Mouse (Mus musculus) heart, embryonic 10.5 days (tissue): ENCODE results near the gene Gm4756. TPM values are rescaled to one million over a fixed set of nuclear protein-coding genes. Genes with fewer than 3 reads are reported as not detected.
"Not testable (repeated sequence)": the region's sequence is repeated elsewhere in the genome, so short reads cannot be mapped to it uniquely, and the experiment has no call there.

Source experiments
- DNase-seq: peaks from one replicate; pipeline ENCODE4 v3.0.0-alpha.2; 2017; ENCODE audit warnings: low spot score
- H3K27ac ChIP-seq: fragments of 300-500 bp; sonication (generic); 2 replicates; pipeline ENCODE4 v1.5.1; 2016; ENCODE audit warnings: mild to moderate bottlenecking
- H3K27me3 ChIP-seq: fragments of 300-500 bp; sonication (generic); 2 replicates; pipeline ENCODE4 v1.6.1; 2016; ENCODE audit warnings: mild to moderate bottlenecking; ENCODE audit not compliant: poor library complexity, insufficient read depth, severe bottlenecking
- H3K36me3 ChIP-seq: fragments of 300-500 bp; sonication (generic); 2 replicates; pipeline ENCODE4 v1.6.1; 2016; ENCODE audit warnings: mild to moderate bottlenecking, moderate library complexity
- H3K4me1 ChIP-seq: fragments of 300-500 bp; sonication (generic); 2 replicates; pipeline ENCODE4 v1.6.1; 2016; ENCODE audit warnings: mild to moderate bottlenecking
- H3K4me3 ChIP-seq: fragments of 300-500 bp; sonication (generic); 2 replicates; pipeline ENCODE4 v1.5.1; 2016; ENCODE audit warnings: mild to moderate bottlenecking, moderate library complexity
- H3K9me3 ChIP-seq: fragments of 300-500 bp; sonication (generic); 2 replicates; pipeline ENCODE4 v1.6.1; 2016; ENCODE audit warnings: mild to moderate bottlenecking, moderate library complexity
- WGBS: fragments of 180-500 bp; shearing (Covaris S2); methylation state at CpG from one replicate; pipeline ENCODE4 v1.1.7; 2016; 5-methylcytosine and 5-hydroxymethylcytosine counted together
- polyA plus RNA-seq: library from polyadenylated mRNA; unstranded; fragments of >200 nt; fragmentation: Nextera tagmentation; extraction: Ambion mirVana; gene quantifications from 2 replicates; pipeline ENCODE4 v1.2.1, GENCODE M21; 2016

Gene Gm4756
- polyA plus RNA-seq, 1 experiment from 2014 or later: not detected

DNA sequence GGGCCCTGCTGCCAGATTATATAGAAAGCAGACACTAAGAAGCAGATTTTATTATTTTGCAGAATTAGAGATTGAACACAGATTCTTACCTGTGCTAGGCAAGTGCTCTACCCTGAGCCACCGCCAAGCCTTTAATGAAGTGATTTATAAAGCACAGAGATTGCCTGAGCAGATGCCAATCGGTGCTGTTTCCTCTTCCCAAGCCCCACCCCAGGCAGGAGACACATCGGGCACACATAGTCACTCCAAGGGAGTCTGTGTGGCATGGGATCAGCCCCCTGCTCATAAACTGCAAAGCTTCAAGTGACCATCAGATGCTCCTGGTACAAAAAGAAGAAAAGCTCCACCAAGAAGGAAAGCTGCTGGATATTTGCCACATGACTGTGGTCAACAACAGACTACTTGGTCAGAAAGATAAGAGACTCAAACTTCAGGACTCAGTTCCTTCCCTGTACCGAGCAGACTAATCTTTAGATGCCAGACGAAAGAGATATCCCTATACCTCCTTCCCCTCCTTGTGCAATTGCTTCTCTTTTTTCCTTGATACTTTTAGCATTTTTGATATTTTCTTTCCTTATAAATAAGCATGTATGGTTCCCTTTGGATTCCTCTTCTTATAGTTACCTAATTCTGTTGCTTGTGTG lies 26.5 kb downstream of the Gm4756 start:
- DNase-seq: no peak
- Histone ChIP-seq H3K4me3 (no peak overlapping the region), H3K9me3 (no peaks in the 10 kb centered on the region), H3K27ac (no peak overlapping the region), H3K36me3 (no peaks in the 10 kb centered on the region), H3K27me3 (no peaks in the 10 kb centered on the region), H3K4me1 (no peaks in the 10 kb centered on the region)
- WGBS: 60% methylated on average over 5 of the region's 5 CpGs

DNA sequence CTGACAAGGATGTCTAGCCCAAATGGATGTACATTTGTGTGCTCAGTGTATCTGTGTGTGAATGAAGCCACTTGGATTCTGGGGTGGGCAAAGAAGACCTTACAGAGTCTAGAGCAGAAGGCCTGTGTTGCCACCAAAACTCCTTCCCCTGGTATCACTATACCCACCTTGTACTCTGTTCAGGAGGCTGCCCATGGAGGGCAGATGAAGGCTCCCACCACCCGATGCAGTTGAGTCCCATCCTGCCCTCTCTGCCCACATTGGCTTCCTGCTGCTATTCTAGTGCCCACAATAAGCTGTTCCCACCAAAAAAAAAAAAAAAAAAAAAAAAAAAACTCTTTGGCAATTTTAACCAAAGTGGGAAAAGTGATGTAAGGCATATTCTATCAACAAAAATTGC lies 28.0 kb downstream of the Gm4756 start:
- WGBS: 94% methylated on average over 1 of the region's 1 CpGs
- Histone ChIP-seq H3K4me3 (no peak overlapping the region), H3K4me1 (no peaks in the 10 kb centered on the region), H3K36me3 (no peaks in the 10 kb centered on the region), H3K27ac (no peak overlapping the region), H3K27me3 (no peaks in the 10 kb centered on the region), H3K9me3 (no peaks in the 10 kb centered on the region)
- DNase-seq: no peak

- DNase-seq: no peak
- H3K4me1 ChIP-seq: no peaks in the 10 kb centered on the region
- no peaks in the 10 kb centered on the region for H3K9me3 ChIP-seq
- H3K36me3 ChIP-seq: no peaks in the 10 kb centered on the region
- H3K4me3 ChIP-seq: no peak overlapping the region
- WGBS: 89% methylated on average over 7 of the region's 7 CpGs
- no peak overlapping the region for H3K27ac ChIP-seq
- H3K27me3 ChIP-seq: no peaks in the 10 kb centered on the region
Measured at GRCm38 (mm10) chr12:72620856-72621255, 28.6 kb downstream of the Gm4756 start.

GRCm38 (mm10) chr12:72612053-72612452 lies 37.4 kb downstream of the Gm4756 start:
- H3K9me3 ChIP-seq: no peaks in the 10 kb centered on the region
- WGBS: 88% methylated on average over 3 of the region's 3 CpGs
- H3K36me3 ChIP-seq: no peaks in the 10 kb centered on the region
- DNase-seq: no peak
- no peak overlapping the region for H3K27ac ChIP-seq
- H3K27me3 ChIP-seq: no peaks in the 10 kb centered on the region
- no peaks in the 10 kb centered on the region for H3K4me1 ChIP-seq
- no peak overlapping the region for H3K4me3 ChIP-seq

- not testable (repeated sequence) for H3K27me3 ChIP-seq, H3K4me1 ChIP-seq, DNase-seq, H3K9me3 ChIP-seq, H3K4me3 ChIP-seq, H3K36me3 ChIP-seq, H3K27ac ChIP-seq
- WGBS: 87% methylated on average over 2 of the region's 2 CpGs
Measured at GRCm38 (mm10) chr12:72598731-72599130, 50.7 kb downstream of the Gm4756 start.

- Histone ChIP-seq H3K4me3 (no peak overlapping the region), H3K27me3 (no peaks in the 10 kb centered on the region), H3K9me3 (no peaks in the 10 kb centered on the region), H3K36me3 (no peaks in the 10 kb centered on the region), H3K27ac (no peak overlapping the region), H3K4me1 (no peaks in the 10 kb centered on the region)
- DNase-seq: no peak
- WGBS: 59% methylated on average over 2 of the region's 2 CpGs
Measured at GRCm38 (mm10) chr12:72594001-72594400, 55.5 kb downstream of the Gm4756 start.

DNA sequence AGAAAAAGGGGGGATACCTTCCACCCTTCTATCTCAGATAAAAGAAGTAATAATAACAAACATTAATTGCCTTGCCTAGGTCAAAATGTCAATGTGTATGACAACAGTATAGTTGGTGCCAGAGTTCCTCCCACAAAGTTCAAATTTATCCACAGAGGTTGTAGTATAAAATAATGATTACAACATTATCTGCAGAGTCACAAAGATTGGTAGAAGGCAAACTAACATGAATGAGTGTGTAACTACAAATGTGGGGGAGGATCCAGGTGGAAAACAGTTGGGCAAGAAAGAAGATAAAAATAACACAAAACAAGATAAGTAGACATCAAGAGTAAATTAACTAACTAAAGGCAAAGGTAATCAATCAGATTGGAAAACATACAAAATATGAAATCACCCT lies 56.5 kb downstream of the Gm4756 start:
- H3K9me3 ChIP-seq: no peaks in the 10 kb centered on the region
- no peak overlapping the region for H3K27ac ChIP-seq
- H3K27me3 ChIP-seq: no peaks in the 10 kb centered on the region
- H3K4me3 ChIP-seq: no peak overlapping the region
- H3K36me3 ChIP-seq: no peaks in the 10 kb centered on the region
- H3K4me1 ChIP-seq: no peaks in the 10 kb centered on the region
- no peak for DNase-seq

GRCm38 (mm10) chr12:72585339-72585738 lies 64.1 kb downstream of the Gm4756 start:
- no peaks in the 10 kb centered on the region for H3K27me3 ChIP-seq
- no peak for DNase-seq
- H3K4me1 ChIP-seq: no peaks in the 10 kb centered on the region
- H3K9me3 ChIP-seq: no peaks in the 10 kb centered on the region
- H3K36me3 ChIP-seq: 0 out of 2 replicates have a peak, but pooled peaks cover under 1% of the 10 kb centered on the region
- 93% methylated on average over 1 of the region's 1 CpGs for WGBS
- no peak overlapping the region for H3K4me3 ChIP-seq
- H3K27ac ChIP-seq: no peak overlapping the region

GRCm38 (mm10) chr12:72583099-72583498 lies 66.4 kb downstream of the Gm4756 start:
- H3K4me3 ChIP-seq: no peak overlapping the region
- H3K9me3 ChIP-seq: no peaks in the 10 kb centered on the region
- no peaks in the 10 kb centered on the region for H3K4me1 ChIP-seq
- peaks cover 4% of the 10 kb centered on the region; the same call in 1 of the 2 replicates for H3K36me3 ChIP-seq
- no peak for DNase-seq
- WGBS: 87% methylated on average over 2 of the region's 2 CpGs
- H3K27ac ChIP-seq: no peak overlapping the region
- H3K27me3 ChIP-seq: no peaks in the 10 kb centered on the region

DNA sequence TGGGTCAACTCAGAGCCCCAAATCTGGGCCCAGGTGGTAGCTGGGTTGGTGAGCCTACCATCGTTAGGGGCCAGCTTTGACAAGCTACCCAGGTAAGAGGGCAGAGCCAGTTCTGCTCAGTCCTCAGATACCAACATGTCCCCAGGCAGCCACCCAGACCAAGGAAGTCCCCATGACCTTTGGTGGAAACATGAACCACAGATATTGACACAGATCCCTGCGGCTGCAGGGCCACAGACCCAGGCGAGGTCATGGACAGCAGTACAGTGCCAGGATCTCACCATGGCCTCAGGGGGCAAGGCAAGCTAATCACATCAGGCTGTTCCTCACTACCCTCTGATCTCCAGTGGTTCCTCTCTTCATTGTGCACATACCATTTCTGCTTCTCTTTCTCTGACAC lies 67.4 kb downstream of the Gm4756 start:
- H3K9me3 ChIP-seq: no peaks in the 10 kb centered on the region
- no peaks in the 10 kb centered on the region for H3K4me1 ChIP-seq
- DNase-seq: no peak

GRCm38 (mm10) chr12:72564281-72564795 lies 85.1 kb downstream of the Gm4756 start:
- Histone ChIP-seq H3K4me1 (no peaks in the 10 kb centered on the region), H3K36me3 (peaks cover 3% of the 10 kb centered on the region; the same call in 1 of the 2 replicates), H3K27ac (no peak overlapping the region), H3K9me3 (no peaks in the 10 kb centered on the region), H3K4me3 (no peak overlapping the region), H3K27me3 (no peaks in the 10 kb centered on the region)
- WGBS: 71% methylated on average over 4 of the region's 4 CpGs
- no peak for DNase-seq

More for the DNA sequence above, 67.4 kb downstream of the Gm4756 start:
- Histone ChIP-seq H3K27me3 (no peaks in the 10 kb centered on the region), H3K4me3 (no peak overlapping the region), H3K36me3 (peaks cover 4% of the 10 kb centered on the region; the same call in 1 of the 2 replicates), H3K27ac (no peak overlapping the region)
- 78% methylated on average over 3 of the region's 3 CpGs for whole genome bisulfite sequencing

- no peak for DNase-seq
- H3K4me3 ChIP-seq: no peak overlapping the region
- H3K9me3 ChIP-seq: no peaks in the 10 kb centered on the region
- H3K27me3 ChIP-seq: no peaks in the 10 kb centered on the region
- H3K27ac ChIP-seq: no peak overlapping the region
- H3K36me3 ChIP-seq: no peaks in the 10 kb centered on the region; the same call in none of the 2 replicates
- WGBS: 87% methylated on average over 4 of the region's 4 CpGs
- H3K4me1 ChIP-seq: no peaks in the 10 kb centered on the region
Measured at GRCm38 (mm10) chr12:72554347-72554746, 95.1 kb downstream of the Gm4756 start.

DNA sequence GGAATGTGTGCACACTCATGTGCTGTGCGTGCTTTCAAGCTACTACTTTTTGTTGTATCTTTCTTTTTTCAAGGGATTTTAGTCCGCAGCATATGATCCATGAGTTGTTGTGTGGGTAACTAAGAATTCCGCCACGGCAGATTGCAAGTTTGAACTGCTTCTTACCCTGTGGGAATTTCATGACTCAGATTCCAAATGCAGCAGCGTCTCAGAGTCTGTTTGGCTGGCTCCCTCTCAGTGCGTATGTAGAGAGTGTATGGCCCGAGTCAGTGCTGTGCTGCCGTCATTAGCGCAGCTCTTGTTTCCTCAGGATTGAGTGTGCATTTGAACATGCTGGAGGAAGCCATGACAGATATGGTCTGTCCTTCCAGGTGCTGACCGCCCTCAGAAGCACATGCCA lies 110.9 kb downstream of the Gm4756 start:
- Histone ChIP-seq H3K36me3 (peaks cover 25% of the 10 kb centered on the region), H3K4me1 (peaks cover 13% of the 10 kb centered on the region), H3K9me3 (no peaks in the 10 kb centered on the region), H3K27ac (no peak overlapping the region), H3K4me3 (no peak overlapping the region), H3K27me3 (no peaks in the 10 kb centered on the region)
- WGBS: 88% methylated on average over 10 of the region's 10 CpGs
- DNase-seq: no peak
